Mouse (Mus musculus): ENCODE measurements around the gene Zfp710. TPM values are rescaled to one million over a fixed set of nuclear protein-coding genes. Genes with fewer than 3 reads are reported as not detected.

The Zfp710 gene
- total and polyA plus RNA-seq, 3 experiments: 14.8 to 19.1 TPM; not detected in 1

GRCm38 (mm10) chr7:79994476-79994875 lies 30.1 kb upstream of the Zfp710 start:
- H3K79me2 ChIP-seq (ENCODE audit: control insufficient read depth, insufficient read depth, low read length, poor library complexity): no peaks in the 10 kb centered on the region
- peaks cover 0 to 4% of the 10 kb centered on the region in 2 experiments; a peak in 2 of 4 replicates for H3K36me3 ChIP-seq (ENCODE audit: control insufficient read depth in 1 of 2, insufficient read depth in 2 of 2, low read length in 2 of 2)
- H3K4me1 ChIP-seq (ENCODE audit: control insufficient read depth in 1 of 2, insufficient read depth in 2 of 2, low read length in 2 of 2): peaks cover 0 to 9% of the 10 kb centered on the region in 2 experiments; a peak in 3 of 4 replicates
- no peak overlapping the region for H3K27ac ChIP-seq (ENCODE audit: control insufficient read depth, low read depth, low read length)
- no peaks in the 10 kb centered on the region for H3K27me3 ChIP-seq (ENCODE audit: control insufficient read depth in 1 of 2, insufficient read depth in 2 of 2, low read length in 2 of 2)
- no peak overlapping the region for H3K9ac ChIP-seq (ENCODE audit: control insufficient read depth, low read depth, low read length, poor library complexity, severe bottlenecking)
- H3K4me3 ChIP-seq (ENCODE audit: control insufficient read depth in 1 of 2, insufficient read depth in 1 of 2, low read depth in 2 of 2, low read length in 2 of 2): no peak overlapping the region
- no peaks in the 10 kb centered on the region for H3K9me3 ChIP-seq (replicated peaks; ENCODE audit: insufficient read depth, low read length)
- TF ChIP-seq CTCF (IDR thresholded peaks at IDR 0.05 in 2 of 3, conservative IDR thresholded peaks at IDR 0.05 in 1 of 3; ENCODE audit: control insufficient read depth in 1 of 3, insufficient read depth in 1 of 3, low read depth in 2 of 3, low read length in 3 of 3, poor library complexity in 1 of 3, severe bottlenecking in 1 of 3) (peak; percentile 17 to 67 (median 56)), ELF1 (IDR thresholded peaks at IDR 0.05; ENCODE audit: low read depth, low read length) (no peak), RAD21 (IDR thresholded peaks at IDR 0.05; ENCODE audit: low read depth, low read length) (peak; percentile 7; the same call in 1 of the 2 replicates), EP300 (IDR thresholded peaks at IDR 0.05; ENCODE audit: low read depth in 1 of 2, low read length in 2 of 2) (no peak), ZMIZ1 (IDR thresholded peaks at IDR 0.05; ENCODE audit: low read depth, low read length) (no peak), NELFE (IDR thresholded peaks at IDR 0.05; ENCODE audit: low read depth, low read length) (no peak), SIN3A (IDR thresholded peaks at IDR 0.05; ENCODE audit: low read length) (no peak), BHLHE40 (IDR thresholded peaks at IDR 0.05; ENCODE audit: borderline replicate concordance, low read depth, low read length) (no peak), SMC3 (IDR thresholded peaks at IDR 0.05; ENCODE audit: low read depth, low read length) (peak; percentile 48), JUND (IDR thresholded peaks at IDR 0.05; ENCODE audit: low read depth, low read length) (no peak), MAFK (IDR thresholded peaks at IDR 0.05; ENCODE audit: borderline replicate concordance, low read depth, low read length) (no peak), UBTF (IDR thresholded peaks at IDR 0.05; ENCODE audit: borderline replicate concordance, insufficient read depth, low read depth, low read length) (no peak), TBP (IDR thresholded peaks at IDR 0.05; ENCODE audit: low read depth, low read length) (no peak), ETS1 (IDR thresholded peaks at IDR 0.05; ENCODE audit: low read depth, low read length) (no peak), MYB (IDR thresholded peaks at IDR 0.05; ENCODE audit: low read depth, low read length) (no peak)
- peak; percentile 43 for DNase-seq (ENCODE audit: low read depth, low spot score)

GRCm38 (mm10) chr7:79997761-79998160 lies 26.9 kb upstream of the Zfp710 start:
- H3K4me1 ChIP-seq (ENCODE audit: control insufficient read depth in 1 of 2, insufficient read depth in 2 of 2, low read length in 2 of 2): peaks cover 0 to 14% of the 10 kb centered on the region in 2 experiments; a peak in 3 of 4 replicates
- TF ChIP-seq MYC (IDR thresholded peaks at IDR 0.05; ENCODE audit: low read depth, low read length) (no peak), MXI1 (IDR thresholded peaks at IDR 0.05; ENCODE audit: low read depth, low read length) (no peak), MYB (IDR thresholded peaks at IDR 0.05; ENCODE audit: low read depth, low read length) (no peak), EP300 (IDR thresholded peaks at IDR 0.05; ENCODE audit: low read depth in 1 of 2, low read length in 2 of 2) (no peak), GATA1 (IDR thresholded peaks at IDR 0.05; ENCODE audit: low read depth, low read length) (no peak), ELF1 (IDR thresholded peaks at IDR 0.05; ENCODE audit: low read depth, low read length) (no peak), TCF12 (IDR thresholded peaks at IDR 0.05; ENCODE audit: low read depth, low read length) (no peak), ZNF384 (IDR thresholded peaks at IDR 0.05; ENCODE audit: low read depth, low read length) (no peak), SMC3 (IDR thresholded peaks at IDR 0.05; ENCODE audit: low read depth, low read length) (no peak), POLR2AphosphoS5 (IDR thresholded peaks at IDR 0.05; ENCODE audit: borderline replicate concordance, low read depth, low read length) (no peak)
- no peak overlapping the region for H3K27ac ChIP-seq (ENCODE audit: control insufficient read depth, low read depth, low read length)
- no peaks in the 10 kb centered on the region for H3K79me2 ChIP-seq (ENCODE audit: control insufficient read depth, insufficient read depth, low read length, poor library complexity)
- DNase-seq (ENCODE audit: low read depth, low spot score): no peak
- no peaks in the 10 kb centered on the region for H3K27me3 ChIP-seq (ENCODE audit: control insufficient read depth in 1 of 2, insufficient read depth in 2 of 2, low read length in 2 of 2)
- peaks cover 0 to 4% of the 10 kb centered on the region in 2 experiments; a peak in 2 of 4 replicates for H3K36me3 ChIP-seq (ENCODE audit: control insufficient read depth in 1 of 2, insufficient read depth in 2 of 2, low read length in 2 of 2)
- H3K9ac ChIP-seq (ENCODE audit: control insufficient read depth, low read depth, low read length, poor library complexity, severe bottlenecking): no peak overlapping the region
- H3K4me3 ChIP-seq (ENCODE audit: control insufficient read depth in 1 of 2, insufficient read depth in 1 of 2, low read depth in 2 of 2, low read length in 2 of 2): no peak overlapping the region
- no peaks in the 10 kb centered on the region for H3K9me3 ChIP-seq (replicated peaks; ENCODE audit: insufficient read depth, low read length)

All from MEL (cell line).